Mouse (Mus musculus): Measurements from ENCODE around the gene Gpr141.

- TF ChIP-seq CTCF (IDR thresholded peaks at IDR 0.05; ENCODE audit: control insufficient read depth, insufficient read depth, low read length) = no peak
- TF ChIP-seq POLR2A (IDR thresholded peaks at IDR 0.05; ENCODE audit: borderline replicate concordance, control insufficient read depth, low read depth, low read length) = no peak
Observed at GRCm38 (mm10) chr13:19854049-19854448, 30.0 kb upstream of the Gpr141 start.

Measured in bone marrow, adult 2 months (tissue).